Mouse (Mus musculus): Measurements from ENCODE around the gene Csf3. TPM values are rescaled to one million over a fixed set of nuclear protein-coding genes. Genes with fewer than 3 reads are reported as not detected.

Csf3 gene
- polyA plus RNA-seq, 1 experiment from 2014 or later = not detected

- no peaks in the 10 kb centered on the region for H3K4me1 ChIP-seq (ENCODE audit: control insufficient read depth, insufficient read depth, low read length)
- H3K4me2 ChIP-seq (ENCODE audit: low read depth, low read length) = no peak overlapping the region
- H3K36me3 ChIP-seq (ENCODE audit: control insufficient read depth, insufficient read depth, low read length) = peaks cover 47% of the 10 kb centered on the region
- 90% methylated on average over 9 of the region's 9 CpGs for WGBS
- no peak overlapping the region for H3K27ac ChIP-seq (ENCODE audit: low read depth, low read length)
- no peak overlapping the region for H3K9ac ChIP-seq (replicated peaks; ENCODE audit: low read depth, low read length)
- ATAC-seq (ENCODE audit: low read depth) = no peak
- no peaks in the 10 kb centered on the region for H3K9me3 ChIP-seq (ENCODE audit: control insufficient read depth, low read length)
- no peak overlapping the region for H3K4me3 ChIP-seq (ENCODE audit: low read depth, low read length)
- no peaks in the 10 kb centered on the region for H3K27me3 ChIP-seq (ENCODE audit: control insufficient read depth, insufficient read depth, low read length)
These were observed 14.9 kb downstream of the Csf3 start for GRCm38 (mm10) chr11:98715946-98716345.

GRCm38 (mm10) chr11:98717904-98718303 is 16.8 kb downstream of the Csf3 start:
- Histone ChIP-seq H3K27ac (ENCODE audit: low read depth, low read length) (no peak overlapping the region), H3K36me3 (ENCODE audit: control insufficient read depth, insufficient read depth, low read length) (peaks cover 41% of the 10 kb centered on the region), H3K9me3 (ENCODE audit: control insufficient read depth, low read length) (no peaks in the 10 kb centered on the region), H3K27me3 (ENCODE audit: control insufficient read depth, insufficient read depth, low read length) (no peaks in the 10 kb centered on the region), H3K4me1 (ENCODE audit: control insufficient read depth, insufficient read depth, low read length) (no peaks in the 10 kb centered on the region), H3K4me3 (ENCODE audit: low read depth, low read length) (no peak overlapping the region), H3K9ac (replicated peaks; ENCODE audit: low read depth, low read length) (no peak overlapping the region), H3K4me2 (ENCODE audit: low read depth, low read length) (no peak overlapping the region)
- no peak for ATAC-seq (ENCODE audit: low read depth)
- WGBS = 18% methylated on average over 13 of the region's 13 CpGs

- no peaks in the 10 kb centered on the region for H3K4me1 ChIP-seq (ENCODE audit: control insufficient read depth, insufficient read depth, low read length)
- 71% methylated on average over 2 of the region's 2 CpGs for WGBS
- H3K27ac ChIP-seq (ENCODE audit: low read depth, low read length) = no peak overlapping the region
- H3K4me3 ChIP-seq (ENCODE audit: low read depth, low read length) = no peak overlapping the region
- no peaks in the 10 kb centered on the region for H3K9me3 ChIP-seq (ENCODE audit: control insufficient read depth, low read length)
- no peak for ATAC-seq (ENCODE audit: low read depth)
- no peak overlapping the region for H3K4me2 ChIP-seq (ENCODE audit: low read depth, low read length)
- H3K9ac ChIP-seq (replicated peaks; ENCODE audit: low read depth, low read length) = no peak overlapping the region
- peaks cover 36% of the 10 kb centered on the region for H3K36me3 ChIP-seq (ENCODE audit: control insufficient read depth, insufficient read depth, low read length)
- H3K27me3 ChIP-seq (ENCODE audit: control insufficient read depth, insufficient read depth, low read length) = no peaks in the 10 kb centered on the region
These were observed 19.7 kb downstream of the Csf3 start for GRCm38 (mm10) chr11:98720756-98721155.

- Histone ChIP-seq H3K27me3 (ENCODE audit: control insufficient read depth, insufficient read depth, low read length) (no peaks in the 10 kb centered on the region), H3K27ac (ENCODE audit: low read depth, low read length) (no peak overlapping the region), H3K4me2 (ENCODE audit: low read depth, low read length) (no peak overlapping the region), H3K9ac (replicated peaks; ENCODE audit: low read depth, low read length) (no peak overlapping the region), H3K4me3 (ENCODE audit: low read depth, low read length) (no peak overlapping the region), H3K4me1 (ENCODE audit: control insufficient read depth, insufficient read depth, low read length) (no peaks in the 10 kb centered on the region), H3K36me3 (ENCODE audit: control insufficient read depth, insufficient read depth, low read length) (peaks cover 31% of the 10 kb centered on the region), H3K9me3 (ENCODE audit: control insufficient read depth, low read length) (no peaks in the 10 kb centered on the region)
- no peak for ATAC-seq (ENCODE audit: low read depth)
- WGBS = 75% methylated on average over 24 of the region's 24 CpGs
These were observed 20.6 kb downstream of the Csf3 start for GRCm38 (mm10) chr11:98721458-98722226.

- Histone ChIP-seq H3K4me1 (ENCODE audit: control insufficient read depth, insufficient read depth, low read length) (no peaks in the 10 kb centered on the region; the same call in 1 of the 2 replicates), H3K36me3 (ENCODE audit: control insufficient read depth, insufficient read depth, low read length) (peaks cover 21% of the 10 kb centered on the region; the same call in 1 of the 2 replicates), H3K4me2 (ENCODE audit: low read depth, low read length) (no peak overlapping the region), H3K27ac (ENCODE audit: low read depth, low read length) (no peak overlapping the region), H3K9ac (replicated peaks; ENCODE audit: low read depth, low read length) (no peak overlapping the region), H3K27me3 (ENCODE audit: control insufficient read depth, insufficient read depth, low read length) (no peaks in the 10 kb centered on the region), H3K9me3 (ENCODE audit: control insufficient read depth, low read length) (no peaks in the 10 kb centered on the region), H3K4me3 (ENCODE audit: low read depth, low read length) (no peak overlapping the region)
- no peak for ATAC-seq (ENCODE audit: low read depth)
- 89% methylated on average over 7 of the region's 7 CpGs for WGBS
These were observed 22.0 kb downstream of the Csf3 start for GRCm38 (mm10) chr11:98723098-98723497.

GRCm38 (mm10) chr11:98725926-98726506 is 25.0 kb downstream of the Csf3 start:
- no peak for ATAC-seq (ENCODE audit: low read depth)
- Histone ChIP-seq H3K27me3 (ENCODE audit: control insufficient read depth, insufficient read depth, low read length) (no peaks in the 10 kb centered on the region), H3K4me3 (ENCODE audit: low read depth, low read length) (no peak overlapping the region), H3K9me3 (ENCODE audit: control insufficient read depth, low read length) (no peaks in the 10 kb centered on the region), H3K9ac (replicated peaks; ENCODE audit: low read depth, low read length) (no peak overlapping the region), H3K4me1 (ENCODE audit: control insufficient read depth, insufficient read depth, low read length) (peaks cover 6% of the 10 kb centered on the region), H3K4me2 (ENCODE audit: low read depth, low read length) (no peak overlapping the region), H3K36me3 (ENCODE audit: control insufficient read depth, insufficient read depth, low read length) (peaks cover 15% of the 10 kb centered on the region; the same call in 1 of the 2 replicates), H3K27ac (ENCODE audit: low read depth, low read length) (no peak overlapping the region)
- WGBS = 96% methylated on average over 15 of the region's 15 CpGs

GRCm38 (mm10) chr11:98729119-98729588 is 28.1 kb downstream of the Csf3 start, which contains the start of gene Med24:
Gene Med24, minus strand, starts transcription at chr11:98729435.
- Histone ChIP-seq H3K27ac (ENCODE audit: low read depth, low read length) (peak within 1 kb of the TSS; percentile 74; the same call in 1 of the 2 replicates), H3K27me3 (ENCODE audit: control insufficient read depth, insufficient read depth, low read length) (no peaks in the 10 kb centered on the region), H3K9me3 (ENCODE audit: control insufficient read depth, low read length) (no peaks in the 10 kb centered on the region), H3K9ac (replicated peaks; ENCODE audit: low read depth, low read length) (peak within 1 kb of the TSS; percentile 58), H3K4me2 (ENCODE audit: low read depth, low read length) (peak within 1 kb of the TSS; percentile 72), H3K4me3 (ENCODE audit: low read depth, low read length) (peak within 1 kb of the TSS; percentile 48), H3K36me3 (ENCODE audit: control insufficient read depth, insufficient read depth, low read length) (peaks cover 15% of the 10 kb centered on the region; the same call in 1 of the 2 replicates), H3K4me1 (ENCODE audit: control insufficient read depth, insufficient read depth, low read length) (peaks cover 6% of the 10 kb centered on the region)
- under 1% methylated on average over 16 of the region's 16 CpGs for WGBS
- ATAC-seq (ENCODE audit: low read depth) = peak; percentile 95

- 69% methylated on average over 4 of the region's 4 CpGs for WGBS
- Histone ChIP-seq H3K36me3 (ENCODE audit: control insufficient read depth, insufficient read depth, low read length) (no peaks in the 10 kb centered on the region), H3K9me3 (ENCODE audit: control insufficient read depth, low read length) (no peaks in the 10 kb centered on the region), H3K27me3 (ENCODE audit: control insufficient read depth, insufficient read depth, low read length) (no peaks in the 10 kb centered on the region), H3K27ac (ENCODE audit: low read depth, low read length) (no peak overlapping the region), H3K4me2 (ENCODE audit: low read depth, low read length) (no peak overlapping the region), H3K4me1 (ENCODE audit: control insufficient read depth, insufficient read depth, low read length) (peaks cover 6% of the 10 kb centered on the region), H3K4me3 (ENCODE audit: low read depth, low read length) (no peak overlapping the region), H3K9ac (replicated peaks; ENCODE audit: low read depth, low read length) (no peak overlapping the region)
- ATAC-seq (ENCODE audit: low read depth) = no peak
These were observed 29.7 kb downstream of the Csf3 start for GRCm38 (mm10) chr11:98730727-98731126.

- Histone ChIP-seq H3K27me3 (ENCODE audit: control insufficient read depth, insufficient read depth, low read length) (no peaks in the 10 kb centered on the region), H3K9me3 (ENCODE audit: control insufficient read depth, low read length) (no peaks in the 10 kb centered on the region), H3K4me1 (ENCODE audit: control insufficient read depth, insufficient read depth, low read length) (peaks cover 6% of the 10 kb centered on the region), H3K4me2 (ENCODE audit: low read depth, low read length) (no peak overlapping the region), H3K27ac (ENCODE audit: low read depth, low read length) (no peak overlapping the region), H3K9ac (replicated peaks; ENCODE audit: low read depth, low read length) (no peak overlapping the region), H3K36me3 (ENCODE audit: control insufficient read depth, insufficient read depth, low read length) (no peaks in the 10 kb centered on the region), H3K4me3 (ENCODE audit: low read depth, low read length) (no peak overlapping the region)
- 58% methylated on average over 5 of the region's 5 CpGs for WGBS
- ATAC-seq (ENCODE audit: low read depth) = no peak
These were observed 30.1 kb downstream of the Csf3 start for GRCm38 (mm10) chr11:98731134-98731533.

All from neural tube, embryonic 14.5 days (tissue).